Mouse (Mus musculus) hindbrain, embryonic 14.5 days (tissue): ENCODE results near the gene Capn11. TPM values are rescaled to one million over a fixed set of nuclear protein-coding genes. Genes with fewer than 3 reads are reported as not detected.

ENCODE experiments used
- ATAC-seq: fragments of 200-750 bp; cut with Nextera tagmentation; 2 replicates; pipeline ENCODE4 v1.8.0; 2017; ENCODE audit warnings: moderate number of reproducible peaks, mild to moderate bottlenecking, moderate TSS enrichment, moderate library complexity; ENCODE audit not compliant: low FRiP score
- DNase-seq: peaks from one replicate; pipeline ENCODE4 v3.0.0-alpha.2; 2015; ENCODE audit warnings: low spot score
- H3K27ac ChIP-seq: fragments of 300-500 bp; sonication (generic); 2 replicates; pipeline ENCODE4 v1.5.1; 2014; ENCODE audit warnings: mild to moderate bottlenecking, moderate library complexity
- H3K27me3 ChIP-seq: fragments of 300-500 bp; sonication (generic); 2 replicates; pipeline ENCODE4 v1.6.1; 2014; ENCODE audit warnings: mild to moderate bottlenecking, low read length, mixed read lengths; ENCODE audit not compliant: control insufficient read depth, insufficient read depth
- H3K36me3 ChIP-seq: fragments of 300-500 bp; sonication (generic); replicated peaks from 2 replicates; pipeline ENCODE4 v1.6.1; 2014; ENCODE audit not compliant: control insufficient read depth, insufficient read depth
- H3K4me1 ChIP-seq: fragments of 300-500 bp; sonication (generic); replicated peaks from 2 replicates; pipeline ENCODE4 v1.6.1; 2014; ENCODE audit warnings: antibody characterized with exemption, low read length, mixed read lengths; ENCODE audit not compliant: control insufficient read depth, insufficient read depth
- H3K4me2 ChIP-seq: fragments of 300-500 bp; sonication (generic); replicated peaks from 2 replicates; pipeline ENCODE4 v1.6.1; 2014; ENCODE audit warnings: mild to moderate bottlenecking, moderate library complexity
- H3K4me3 ChIP-seq: fragments of 300-500 bp; sonication (generic); replicated peaks from 2 replicates; pipeline ENCODE4 v1.5.1; 2014; ENCODE audit warnings: mild to moderate bottlenecking, low read length
- H3K9ac ChIP-seq: fragments of 300-500 bp; sonication (generic); 2 replicates; pipeline ENCODE4 v1.6.1; 2014
- H3K9me3 ChIP-seq: fragments of 300-500 bp; sonication (generic); 2 replicates; pipeline ENCODE4 v1.6.1; 2016; ENCODE audit warnings: low read length; ENCODE audit not compliant: control insufficient read depth
- WGBS: fragments of 180-500 bp; shearing (Covaris S2); extraction: QIAGEN DNeasy Blood & Tissue Kit; methylation state at CpG from one replicate; pipeline ENCODE4 v1.1.7; 2014; 5-methylcytosine and 5-hydroxymethylcytosine counted together
- polyA plus RNA-seq: library from polyadenylated mRNA; unstranded; fragments of >200 nt; fragmentation: Nextera tagmentation; extraction: Ambion mirVana; gene quantifications from 2 replicates; pipeline ENCODE4 v1.2.1, GENCODE M21; 2014

The Capn11 gene
- polyA plus RNA-seq, 1 experiment from 2014 or later: 2.3 TPM

GRCm38 (mm10) chr17:45608396-45608795 lies 50.7 kb downstream of the Capn11 start:
- no peak overlapping the region for H3K4me3 ChIP-seq
- H3K27ac ChIP-seq: no peak overlapping the region
- no peak overlapping the region for H3K4me2 ChIP-seq
- DNase-seq: no peak
- no peak for ATAC-seq
- no peaks in the 10 kb centered on the region for H3K27me3 ChIP-seq
- no peaks in the 10 kb centered on the region for H3K36me3 ChIP-seq
- no peak overlapping the region for H3K9ac ChIP-seq
- H3K4me1 ChIP-seq: no peaks in the 10 kb centered on the region
- H3K9me3 ChIP-seq: no peaks in the 10 kb centered on the region
- WGBS: 93% methylated on average over 4 of the region's 4 CpGs

- no peak overlapping the region for H3K4me3 ChIP-seq
- 81% methylated on average over 15 of the region's 15 CpGs for WGBS
Observed at GRCm38 (mm10) chr17:45606992-45607879, 51.9 kb downstream of the Capn11 start.

GRCm38 (mm10) chr17:45602984-45603383 lies 56.1 kb downstream of the Capn11 start:
- no peak for ATAC-seq
- Histone ChIP-seq H3K27ac (no peak overlapping the region), H3K4me2 (no peak overlapping the region)

More at GRCm38 (mm10) chr17:45606992-45607879, 51.9 kb downstream of the Capn11 start:
- Histone ChIP-seq H3K4me1 (no peaks in the 10 kb centered on the region), H3K27me3 (peaks cover 2% of the 10 kb centered on the region; the same call in 1 of the 2 replicates), H3K9ac (no peak overlapping the region), H3K9me3 (no peaks in the 10 kb centered on the region), H3K27ac (no peak overlapping the region), H3K36me3 (no peaks in the 10 kb centered on the region), H3K4me2 (no peak overlapping the region)
- DNase-seq (no peak), ATAC-seq (no peak)

GRCm38 (mm10) chr17:45601877-45602304 lies 57.2 kb downstream of the Capn11 start, which contains the start of gene Mymx:
Gene Mymx, minus strand, starts transcription at chr17:45602102.
- ATAC-seq (no peak), DNase-seq (no peak)
- peaks cover 8% of the 10 kb centered on the region for H3K4me1 ChIP-seq
- no peak within 1 kb of the TSS for H3K4me2 ChIP-seq
- no peaks in the 10 kb centered on the region for H3K36me3 ChIP-seq
- H3K27ac ChIP-seq: no peak within 1 kb of the TSS
- H3K9me3 ChIP-seq: no peaks in the 10 kb centered on the region
- 26% methylated on average over 6 of the region's 6 CpGs for WGBS
- H3K4me3 ChIP-seq: no peak within 1 kb of the TSS
- 0 out of 2 replicates have a peak within 1 kb of the TSS, but pooled peaks have one; percentile 17 for H3K9ac ChIP-seq
- H3K27me3 ChIP-seq: peaks cover 32% of the 10 kb centered on the region

More at GRCm38 (mm10) chr17:45602984-45603383, 56.1 kb downstream of the Capn11 start:
- Histone ChIP-seq H3K4me1 (peaks cover 8% of the 10 kb centered on the region), H3K36me3 (no peaks in the 10 kb centered on the region), H3K27me3 (peaks cover 32% of the 10 kb centered on the region), H3K9me3 (no peaks in the 10 kb centered on the region), H3K9ac (no peak overlapping the region), H3K4me3 (no peak overlapping the region)
- 74% methylated on average over 3 of the region's 3 CpGs for WGBS
- no peak for DNase-seq

- Histone ChIP-seq H3K27me3 (peaks cover 32% of the 10 kb centered on the region), H3K4me1 (peaks cover 8% of the 10 kb centered on the region), H3K4me3 (no peak overlapping the region), H3K4me2 (no peak overlapping the region), H3K36me3 (no peaks in the 10 kb centered on the region), H3K9ac (0 out of 2 replicates have a peak overlapping the region, but pooled peaks have one; percentile 17), H3K27ac (no peak overlapping the region), H3K9me3 (no peaks in the 10 kb centered on the region)
- DNase-seq: no peak
- no peak for ATAC-seq
- WGBS: 13% methylated on average over 22 of the region's 22 CpGs
Observed at GRCm38 (mm10) chr17:45601325-45601724, 57.8 kb downstream of the Capn11 start.

- Histone ChIP-seq H3K4me3 (no peak overlapping the region), H3K4me2 (no peak overlapping the region), H3K36me3 (no peaks in the 10 kb centered on the region), H3K27me3 (peaks cover 32% of the 10 kb centered on the region), H3K9ac (no peak overlapping the region), H3K4me1 (peaks cover 9% of the 10 kb centered on the region), H3K27ac (no peak overlapping the region), H3K9me3 (no peaks in the 10 kb centered on the region)
- 65% methylated on average over 8 of the region's 8 CpGs for WGBS
- DNase-seq: no peak
- ATAC-seq: no peak
Observed at GRCm38 (mm10) chr17:45600267-45600666, 58.9 kb downstream of the Capn11 start.

GRCm38 (mm10) chr17:45599446-45600242 lies 59.5 kb downstream of the Capn11 start, which contains the start of gene Slc29a1:
Gene Slc29a1, minus strand, starts transcription at chr17:45599606.
- ATAC-seq: no peak
- H3K36me3 ChIP-seq: no peaks in the 10 kb centered on the region
- 14% methylated on average over 30 of the region's 32 CpGs for WGBS
- H3K27ac ChIP-seq: no peak within 1 kb of the TSS
- DNase-seq: no peak
- peak within 1 kb of the TSS; percentile 55 for H3K4me2 ChIP-seq
- peak within 1 kb of the TSS; percentile 20 for H3K4me3 ChIP-seq
- H3K9ac ChIP-seq: peak within 1 kb of the TSS; percentile 31
- peaks cover 37% of the 10 kb centered on the region for H3K27me3 ChIP-seq
- H3K9me3 ChIP-seq: no peaks in the 10 kb centered on the region
- H3K4me1 ChIP-seq: peaks cover 15% of the 10 kb centered on the region

GRCm38 (mm10) chr17:45598891-45599290 lies 60.2 kb downstream of the Capn11 start:
- H3K27ac ChIP-seq: no peak overlapping the region
- H3K4me1 ChIP-seq: peaks cover 18% of the 10 kb centered on the region
- peak overlapping the region; percentile 31; the same call in 1 of the 2 replicates for H3K9ac ChIP-seq
- H3K4me3 ChIP-seq: no peak overlapping the region; the same call in 1 of the 2 replicates
- DNase-seq: no peak
- ATAC-seq: no peak
- no peaks in the 10 kb centered on the region for H3K9me3 ChIP-seq
- no peaks in the 10 kb centered on the region for H3K36me3 ChIP-seq
- H3K27me3 ChIP-seq: peaks cover 43% of the 10 kb centered on the region
- H3K4me2 ChIP-seq: peak overlapping the region; percentile 55
- 48% methylated on average over 3 of the region's 3 CpGs for WGBS

- WGBS: 90% methylated on average over 2 of the region's 2 CpGs
- Histone ChIP-seq H3K9ac (no peak overlapping the region), H3K4me1 (peaks cover 18% of the 10 kb centered on the region), H3K27ac (no peak overlapping the region), H3K9me3 (no peaks in the 10 kb centered on the region), H3K4me2 (no peak overlapping the region), H3K4me3 (no peak overlapping the region), H3K27me3 (peaks cover 48% of the 10 kb centered on the region), H3K36me3 (no peaks in the 10 kb centered on the region)
- no peak for ATAC-seq
- no peak for DNase-seq
Observed at GRCm38 (mm10) chr17:45598376-45598775, 60.7 kb downstream of the Capn11 start.
